Mouse (Mus musculus) spleen, adult 2 months (tissue): ENCODE results near the gene Cartpt.

ENCODE experiments used
- CTCF ChIP-seq: fragments of 200-500 bp; IDR thresholded peaks from 2 replicates; pipeline ENCODE4 v1.5.1; 2011; ENCODE audit warnings: mild to moderate bottlenecking, inconsistent platforms; ENCODE audit not compliant: insufficient read depth, insufficient read length, insufficient replicate concordance; ENCODE audit errors: extremely low read depth
- POLR2A ChIP-seq: fragments of 200-500 bp; IDR thresholded peaks from 2 replicates; pipeline ENCODE4 v1.6.1; 2011; ENCODE audit warnings: low read depth, low read length, inconsistent platforms

- TF ChIP-seq POLR2A (no peak), CTCF (no peak)
Measured at GRCm38 (mm10) chr13:99849597-99849996, 51.3 kb downstream of the Cartpt start.
